Mouse (Mus musculus): ENCODE data around the gene 1500011B03Rik.
A peak's percentile ranks its signal among the peaks of the same experiment; 100 is the strongest.
"Not testable (repeated sequence)": the region's sequence is repeated elsewhere in the genome, so short reads cannot be mapped to it uniquely, and the experiment has no call there.

Gene 1500011B03Rik

GRCm38 (mm10) chr5:114822796-114823688 lies at the start of gene 1500011B03Rik:
TSS of gene 1500011B03Rik (minus strand) at chr5:114823468.
- DNase-seq (ENCODE audit: low spot score in 2 of 2) = peak; percentile 64 to 81

- DNase-seq (ENCODE audit: low spot score in 2 of 2) = no peak
Observed at GRCm38 (mm10) chr5:114865279-114865678, 42.0 kb upstream of the 1500011B03Rik start.

DNA sequence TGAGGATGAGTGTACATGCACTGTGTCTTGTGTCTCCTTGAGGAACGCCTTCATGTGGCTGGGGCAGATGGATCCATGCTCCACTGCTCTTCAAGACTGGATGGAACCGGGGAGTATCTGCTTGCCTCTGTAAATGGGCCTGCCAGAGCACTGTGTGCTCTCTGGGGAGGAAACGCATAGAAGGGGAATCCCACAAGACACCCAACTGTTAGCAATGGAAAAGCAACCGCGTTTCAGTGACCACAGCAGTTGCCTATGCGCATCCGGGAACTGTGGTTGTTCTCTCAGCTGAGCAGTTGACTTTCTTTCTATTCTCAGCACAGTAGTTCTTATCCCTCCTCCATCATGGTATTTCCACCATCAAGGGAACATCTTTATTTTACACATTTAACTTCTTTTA lies 41.5 kb upstream of the 1500011B03Rik start:
- no peak for DNase-seq (ENCODE audit: low spot score in 2 of 2)

DNA sequence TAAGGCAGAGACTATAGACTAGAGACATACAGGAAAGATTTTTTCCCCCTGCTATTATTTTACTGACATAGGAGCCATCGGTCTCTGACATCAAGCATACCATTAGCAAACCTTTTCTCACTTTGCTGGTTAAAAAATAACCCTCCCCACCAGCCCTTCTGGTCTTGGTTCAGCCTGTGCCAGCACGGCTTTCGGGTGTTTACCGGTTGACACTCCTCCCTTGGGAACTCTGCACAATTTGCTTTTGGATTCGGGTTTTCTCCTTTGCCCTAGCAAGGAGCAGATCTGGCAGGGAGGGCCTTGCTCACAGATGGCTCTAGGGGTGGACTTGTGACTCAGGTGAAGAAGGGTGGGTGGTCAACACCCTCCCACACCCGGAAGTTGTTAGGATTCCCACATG lies 38.5 kb upstream of the 1500011B03Rik start:
- no peak for DNase-seq (ENCODE audit: low spot score in 2 of 2)

- DNase-seq (ENCODE audit: low spot score in 2 of 2) = peak; percentile 61 to 82
Observed at GRCm38 (mm10) chr5:114859253-114859652, 36.0 kb upstream of the 1500011B03Rik start.

GRCm38 (mm10) chr5:114858582-114858981 lies 35.3 kb upstream of the 1500011B03Rik start, which contains the start of gene Gm9936:
TSS of gene Gm9936 (minus strand) at chr5:114858682.
- no peak for DNase-seq (ENCODE audit: low spot score in 2 of 2)

DNA sequence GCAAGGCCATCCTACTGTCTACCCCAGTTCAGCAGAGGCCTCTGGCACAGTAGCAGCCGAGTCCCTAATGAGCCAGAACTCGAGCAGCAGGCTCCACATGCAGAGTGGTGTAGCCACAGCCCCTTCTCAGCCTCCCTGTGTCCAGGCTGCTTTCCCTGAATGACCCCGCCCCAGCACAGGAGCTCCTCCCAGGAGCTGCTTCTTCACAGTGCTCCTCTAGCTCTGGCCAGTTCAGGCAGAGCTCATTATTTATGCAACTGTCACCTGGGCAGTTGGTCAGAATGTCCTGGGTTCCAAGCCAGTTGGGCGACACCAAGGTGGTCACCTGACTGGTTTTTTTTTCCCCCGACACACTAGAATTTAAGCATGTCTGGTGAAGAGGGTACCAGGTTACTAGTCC lies 30.1 kb upstream of the 1500011B03Rik start, which contains the start of gene 4930519G04Rik:
Gene 4930519G04Rik, plus strand, starts transcription at position 301 of the 400 bp plus-strand sequence.
- not testable (repeated sequence) for DNase-seq (ENCODE audit: low spot score in 2 of 2)

DNA sequence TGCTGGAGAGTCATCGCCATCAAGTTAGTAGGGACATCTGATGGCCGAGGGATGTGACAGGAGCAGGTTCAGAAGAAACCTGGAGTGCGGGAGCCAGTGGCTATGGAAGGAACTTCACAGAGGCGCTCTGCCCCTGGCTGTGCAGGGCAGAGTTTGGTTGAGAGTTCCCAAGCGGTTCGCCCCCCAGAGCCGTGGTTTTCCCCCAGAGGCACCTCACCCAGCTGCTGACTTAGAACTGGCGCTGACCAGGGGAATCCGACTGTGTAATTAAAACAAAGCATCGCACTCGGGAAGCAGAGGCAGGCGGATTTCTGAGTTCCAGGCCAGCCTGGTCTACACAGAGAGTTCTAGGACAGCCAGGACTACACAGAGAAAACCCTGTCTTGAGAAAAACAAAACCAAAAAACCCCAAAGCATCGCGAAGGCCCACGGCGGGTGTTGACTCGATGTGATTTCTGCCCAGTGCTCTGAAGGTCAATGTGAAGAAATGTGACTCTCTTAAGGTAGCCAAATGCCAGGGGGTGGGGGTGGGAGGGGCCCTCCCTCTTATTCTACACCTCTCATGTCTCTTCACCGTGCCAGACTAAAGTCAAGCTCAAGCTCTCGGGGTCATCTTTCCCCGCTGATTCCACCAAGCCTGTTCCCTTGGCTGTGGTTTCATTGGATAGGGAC lies 28.4 kb upstream of the 1500011B03Rik start:
- no peak for DNase-seq (ENCODE audit: low spot score in 2 of 2)

- DNase-seq (ENCODE audit: low spot score in 2 of 2) = not testable (repeated sequence)
Observed at GRCm38 (mm10) chr5:114844371-114844770, 21.1 kb upstream of the 1500011B03Rik start.

DNA sequence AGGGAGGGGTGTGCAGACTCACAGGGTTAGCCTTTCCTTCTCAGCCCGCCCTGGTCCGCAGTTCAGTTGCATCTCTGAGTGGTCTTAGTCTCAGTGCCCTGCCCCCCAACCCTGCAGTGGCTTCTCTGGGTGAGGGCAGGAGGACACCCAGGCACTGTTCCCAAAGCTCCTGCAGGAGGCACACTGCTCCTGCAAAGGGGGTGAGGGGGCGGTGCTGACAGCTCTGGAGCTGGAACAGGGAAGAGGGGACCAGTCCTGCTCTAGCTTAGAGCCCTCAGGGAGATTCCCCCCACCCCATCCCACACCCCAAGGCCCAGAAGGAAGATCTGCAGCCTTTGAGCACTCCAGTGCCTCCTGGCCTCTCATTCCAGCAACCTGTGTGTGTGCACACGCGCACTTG lies 19.4 kb upstream of the 1500011B03Rik start:
- no peak for DNase-seq (ENCODE audit: low spot score in 2 of 2)

DNA sequence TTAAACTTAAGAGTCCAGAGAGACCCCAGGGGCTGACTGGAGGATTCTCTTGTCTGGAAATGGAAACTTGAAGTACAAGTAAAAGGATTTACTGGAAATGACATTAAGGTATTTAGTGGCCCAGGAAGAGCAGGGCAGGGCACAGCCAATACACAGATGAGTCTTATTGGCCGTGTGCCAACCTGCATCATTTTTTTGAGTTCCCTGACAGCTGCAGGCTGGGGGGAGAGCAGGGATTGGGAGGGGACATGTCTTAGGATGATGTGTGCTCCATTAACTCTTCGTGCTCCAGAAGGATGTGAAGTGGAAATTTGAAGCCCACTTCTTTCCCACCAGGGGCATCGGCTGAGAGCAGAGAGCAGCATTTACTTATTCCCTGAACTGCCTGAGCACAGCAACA lies 18.9 kb upstream of the 1500011B03Rik start:
- not testable (repeated sequence) for DNase-seq (ENCODE audit: low spot score in 2 of 2)

DNA sequence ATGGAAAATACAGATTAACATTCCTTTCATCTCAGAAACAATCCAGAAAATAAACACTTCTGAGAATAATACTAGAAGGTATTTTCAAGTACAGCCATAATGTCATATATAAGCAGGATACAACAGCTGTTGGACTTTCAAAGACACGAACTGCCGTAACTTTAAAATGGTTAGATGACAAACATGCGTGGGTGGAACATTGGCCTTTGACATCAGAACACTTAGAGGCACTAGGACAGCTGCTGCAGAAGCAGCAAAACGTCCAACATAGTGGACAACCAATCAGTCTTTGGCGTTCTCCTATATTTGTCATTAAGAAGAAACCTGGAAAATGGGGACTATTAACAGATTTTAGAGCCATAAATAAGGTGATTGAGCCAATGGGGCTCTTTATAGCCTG lies 17.2 kb upstream of the 1500011B03Rik start:
- DNase-seq (ENCODE audit: low spot score in 2 of 2) = not testable (repeated sequence)

DNA sequence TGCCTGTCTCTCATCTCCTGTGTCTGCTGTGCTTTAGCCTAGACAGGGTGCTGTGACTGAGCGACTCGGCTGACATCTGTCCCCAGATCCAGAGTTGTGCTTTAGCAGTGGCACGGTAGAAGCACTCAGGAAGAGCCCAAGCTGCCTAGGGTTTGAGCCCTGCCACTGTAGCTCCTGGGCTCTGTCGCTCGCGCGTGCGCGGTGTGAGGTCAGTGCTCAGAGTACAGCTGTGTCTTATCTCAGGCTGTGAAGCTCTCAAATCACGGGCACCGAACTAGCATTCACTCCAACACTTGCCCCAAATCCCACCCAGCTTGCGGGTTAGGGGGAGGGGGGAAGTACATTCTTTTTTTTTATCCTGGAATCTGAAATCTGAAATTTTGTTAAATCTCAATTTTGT lies 13.6 kb upstream of the 1500011B03Rik start:
- DNase-seq (ENCODE audit: low spot score in 2 of 2) = no peak

- no peak for DNase-seq (ENCODE audit: low spot score in 2 of 2)
Observed at GRCm38 (mm10) chr5:114829740-114830139, 6.5 kb upstream of the 1500011B03Rik start.

DNA sequence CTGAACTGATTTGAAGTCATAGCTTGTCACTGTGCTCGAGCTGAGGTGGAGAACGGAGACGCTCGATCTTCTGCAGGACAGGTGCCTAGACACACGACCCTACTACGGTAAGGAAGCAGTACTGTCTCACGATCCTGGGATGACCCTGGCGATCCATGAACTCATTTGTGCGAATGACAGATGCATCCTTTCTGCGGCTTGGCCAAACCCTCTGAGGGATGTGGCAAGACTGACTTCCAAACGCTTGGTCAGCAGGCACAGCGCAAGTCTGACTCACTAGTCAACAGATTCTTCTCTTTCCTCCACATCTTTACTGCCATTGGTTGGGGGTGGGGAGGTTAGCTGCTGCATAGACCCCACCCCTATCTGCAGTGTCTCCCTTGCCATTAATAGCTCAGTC lies 4.2 kb upstream of the 1500011B03Rik start:
- no peak for DNase-seq (ENCODE audit: low spot score in 2 of 2)

- peak in 1 of 2 experiments; percentile 65 for DNase-seq (ENCODE audit: low spot score in 2 of 2)
Observed at GRCm38 (mm10) chr5:114825978-114826691, 2.9 kb upstream of the 1500011B03Rik start.

- peak in 1 of 2 experiments; percentile 44 for DNase-seq (ENCODE audit: low spot score in 2 of 2)
Observed at GRCm38 (mm10) chr5:114824197-114824596, 929 bp upstream of the 1500011B03Rik start.

- no peak for DNase-seq (ENCODE audit: low spot score in 2 of 2)
Observed at GRCm38 (mm10) chr5:114818124-114818523, 5.1 kb downstream of the 1500011B03Rik start.

- DNase-seq (ENCODE audit: low spot score in 2 of 2) = no peak
Observed at GRCm38 (mm10) chr5:114816599-114816998, 6.7 kb downstream of the 1500011B03Rik start.

DNA sequence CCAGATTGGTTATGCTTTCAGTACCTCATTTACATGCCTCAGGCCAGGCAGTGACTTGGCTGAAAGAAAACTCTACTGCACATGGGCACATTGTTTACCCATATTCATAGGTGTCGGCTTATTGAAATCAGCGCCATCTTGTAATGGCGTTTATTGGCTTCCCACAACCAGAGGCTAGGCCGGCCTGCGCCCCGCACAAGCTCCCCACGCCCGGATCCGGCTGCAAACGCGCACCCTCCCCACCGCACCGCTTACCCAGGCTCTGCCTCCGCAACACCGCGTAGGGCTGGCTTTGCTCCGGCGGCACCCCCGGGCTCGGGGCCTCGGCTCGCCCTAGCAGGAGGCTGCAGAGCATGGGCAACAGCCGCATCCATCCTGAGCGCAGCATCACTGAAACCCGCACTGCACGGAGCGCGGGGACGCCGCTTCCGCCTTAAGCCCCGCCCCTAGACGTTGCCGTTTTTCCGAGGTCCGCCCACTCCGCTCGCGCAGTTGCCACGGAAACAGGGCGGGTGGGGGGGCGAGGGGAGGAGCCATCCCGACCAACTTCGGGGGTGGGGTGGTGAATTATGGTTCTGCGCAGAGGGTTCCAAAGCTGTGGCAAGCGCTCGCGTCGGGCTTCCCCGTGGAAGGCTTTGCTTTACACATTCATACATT lies 9.6 kb downstream of the 1500011B03Rik start:
- peak; percentile 87 to 91 for DNase-seq (ENCODE audit: low spot score in 2 of 2)

DNA sequence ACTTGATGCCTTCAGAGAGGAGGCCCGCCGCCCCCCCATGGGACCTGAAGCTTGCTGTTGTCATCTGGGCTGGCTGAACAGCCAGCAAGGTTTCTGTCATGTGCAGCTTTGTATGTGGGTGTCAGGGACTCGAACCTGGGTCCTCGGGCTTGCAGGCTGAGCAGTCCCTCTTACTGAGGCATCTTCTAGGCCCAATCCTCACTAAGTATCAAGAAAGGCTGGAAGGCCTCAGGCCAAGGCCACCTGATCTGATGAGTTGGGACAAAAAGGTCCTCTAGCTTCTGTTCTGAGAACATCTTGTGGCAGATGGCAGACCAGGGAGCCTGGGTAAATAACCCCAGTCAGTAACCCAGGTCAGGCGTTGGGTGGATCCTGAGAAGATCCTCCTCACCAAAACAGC lies 13.4 kb downstream of the 1500011B03Rik start:
- no peak for DNase-seq (ENCODE audit: low spot score in 2 of 2)

Measured in cerebellum, postnatal 4 days (tissue).